Mouse (Mus musculus): Measurements from ENCODE around the gene Slc22a20. TPM values are rescaled to one million over a fixed set of nuclear protein-coding genes. Genes with fewer than 3 reads are reported as not detected.

The Slc22a20 gene
- not detected for polyA plus RNA-seq (2014; fragmentation: Illumina TruSeq; extraction: RNeasy Lipid Tissue Mini Kit (QIAGEN cat#74804); ENCODE audit: low read depth, low replicate concordance)

GRCm38 (mm10) chr19:5986043-5986442 lies at the start of gene Slc22a20:
Gene Slc22a20 (minus strand): TSS chr19:5986143.

DNA sequence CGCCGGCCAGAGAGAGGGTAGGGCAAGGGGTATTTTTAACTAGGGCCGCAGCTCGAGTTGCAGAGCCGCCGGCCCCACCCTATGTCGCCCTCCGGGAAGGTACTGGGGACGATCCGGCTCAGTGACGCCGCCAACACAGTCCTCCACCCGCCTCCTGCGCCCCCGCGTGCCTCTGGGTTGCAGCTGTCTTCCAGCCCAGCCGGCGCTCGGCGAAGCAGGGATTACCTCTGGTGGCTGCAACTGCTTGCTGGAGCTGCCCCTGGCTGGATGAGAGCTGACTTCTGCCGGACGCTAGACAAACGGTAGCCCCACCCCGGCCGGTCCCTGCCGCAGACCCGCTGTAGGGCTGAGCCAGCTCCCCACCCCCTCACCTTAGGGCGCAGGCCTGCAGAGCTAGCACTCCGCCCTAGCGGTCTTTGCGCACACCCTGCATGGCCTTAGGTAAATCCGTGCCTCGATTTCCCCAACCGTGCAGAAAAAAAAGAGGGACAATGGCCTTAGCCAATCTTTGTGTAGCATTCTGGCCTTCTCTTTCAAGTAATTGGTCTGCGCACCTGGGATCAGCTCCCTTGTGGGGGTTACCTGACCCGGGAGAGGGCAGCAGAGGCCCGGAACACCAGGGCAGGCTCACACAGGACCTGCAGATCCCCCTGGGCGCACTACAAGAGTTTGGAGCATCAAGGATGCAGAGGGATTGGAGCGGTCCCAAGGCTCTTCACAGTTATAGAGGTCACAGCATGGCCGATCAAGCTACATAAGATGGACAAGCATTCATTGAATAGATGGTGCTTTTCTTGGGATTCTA lies 29.8 kb upstream of the Slc22a20 start, which contains the start of gene Capn1:
Capn1 (minus strand) TSS at position 387 of the 805 bp plus-strand sequence.

DNA sequence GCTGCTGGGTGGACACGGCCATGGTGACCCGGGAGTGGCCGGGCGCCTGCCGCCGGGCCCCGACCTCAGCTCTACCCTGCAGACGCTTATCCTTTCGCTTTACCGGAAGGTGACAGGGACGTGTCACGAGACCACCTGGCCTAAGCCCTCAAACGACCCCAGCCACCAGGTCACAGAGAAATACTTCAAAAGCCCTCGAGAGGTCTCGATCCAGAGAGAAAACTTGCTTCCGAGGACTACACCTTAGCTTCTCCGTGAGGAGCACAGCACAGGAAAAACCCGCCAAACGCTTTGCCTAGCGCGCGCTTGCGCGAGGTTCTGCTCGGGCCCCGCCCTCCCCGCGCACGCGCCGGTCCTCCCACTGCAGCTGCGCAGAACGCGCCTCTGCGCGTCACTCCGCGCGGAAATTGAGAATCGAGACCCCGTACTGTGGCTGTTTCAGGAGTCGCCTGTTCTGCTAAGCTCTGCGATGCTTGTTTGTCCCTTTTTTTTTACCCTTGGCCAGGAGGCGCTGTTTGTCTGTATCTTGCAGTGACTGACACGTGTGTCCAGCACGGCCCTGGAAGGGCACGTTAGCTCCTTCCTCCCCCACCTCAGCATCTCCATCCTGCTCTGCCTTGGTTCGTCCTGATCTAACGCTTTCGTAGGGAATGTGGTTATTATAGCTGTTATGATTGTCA lies 21.9 kb downstream of the Slc22a20 start, which contains the start of gene Pola2:
Pola2 (minus strand) TSS at position 320 of the 680 bp plus-strand sequence.

GRCm38 (mm10) chr19:5924713-5925093 lies 61.2 kb downstream of the Slc22a20 start, which contains the start of gene Cdc42ep2:
Gene Cdc42ep2 (minus strand): TSS chr19:5924816.

Other genes starting within 250 kb of the Slc22a20 start
- gene Ltbp3, start 245.2 kb downstream of the Slc22a20 start, polyA plus RNA-seq (2014; fragmentation: Illumina TruSeq; extraction: RNeasy Lipid Tissue Mini Kit (QIAGEN cat#74804); ENCODE audit: low read depth, low replicate concordance) = 3.2 TPM
- gene Scyl1, start 214.7 kb downstream of the Slc22a20 start, polyA plus RNA-seq (2014; fragmentation: Illumina TruSeq; extraction: RNeasy Lipid Tissue Mini Kit (QIAGEN cat#74804); ENCODE audit: low read depth, low replicate concordance) = 0.28 TPM
- 4.3 TPM for gene Frmd8, start 110.9 kb downstream of the Slc22a20 start, polyA plus RNA-seq (2014; fragmentation: Illumina TruSeq; extraction: RNeasy Lipid Tissue Mini Kit (QIAGEN cat#74804); ENCODE audit: low read depth, low replicate concordance)
- gene Slc25a45, start 108.3 kb downstream of the Slc22a20 start, polyA plus RNA-seq (2014; fragmentation: Illumina TruSeq; extraction: RNeasy Lipid Tissue Mini Kit (QIAGEN cat#74804); ENCODE audit: low read depth, low replicate concordance) = 1.0 TPM
- gene Tigd3, start 92.0 kb downstream of the Slc22a20 start, polyA plus RNA-seq (2014; fragmentation: Illumina TruSeq; extraction: RNeasy Lipid Tissue Mini Kit (QIAGEN cat#74804); ENCODE audit: low read depth, low replicate concordance) = 0.19 TPM
- gene Dpf2, start 73.1 kb downstream of the Slc22a20 start, polyA plus RNA-seq (2014; fragmentation: Illumina TruSeq; extraction: RNeasy Lipid Tissue Mini Kit (QIAGEN cat#74804); ENCODE audit: low read depth, low replicate concordance) = 12.7 TPM
- 0.79 TPM for gene Cdc42ep2, start 61.3 kb downstream of the Slc22a20 start, polyA plus RNA-seq (2014; fragmentation: Illumina TruSeq; extraction: RNeasy Lipid Tissue Mini Kit (QIAGEN cat#74804); ENCODE audit: low read depth, low replicate concordance)
- gene Pola2, start 21.9 kb downstream of the Slc22a20 start, polyA plus RNA-seq (2014; fragmentation: Illumina TruSeq; extraction: RNeasy Lipid Tissue Mini Kit (QIAGEN cat#74804); ENCODE audit: low read depth, low replicate concordance) = 3.3 TPM
- gene Capn1, start 29.8 kb upstream of the Slc22a20 start, polyA plus RNA-seq (2014; fragmentation: Illumina TruSeq; extraction: RNeasy Lipid Tissue Mini Kit (QIAGEN cat#74804); ENCODE audit: low read depth, low replicate concordance) = 2.7 TPM
- 1.1 TPM for gene Syvn1, start 60.4 kb upstream of the Slc22a20 start, polyA plus RNA-seq (2014; fragmentation: Illumina TruSeq; extraction: RNeasy Lipid Tissue Mini Kit (QIAGEN cat#74804); ENCODE audit: low read depth, low replicate concordance)
- gene Mrpl49, start 71.6 kb upstream of the Slc22a20 start, polyA plus RNA-seq (2014; fragmentation: Illumina TruSeq; extraction: RNeasy Lipid Tissue Mini Kit (QIAGEN cat#74804); ENCODE audit: low read depth, low replicate concordance) = 24.2 TPM
- gene Fau, start 71.7 kb upstream of the Slc22a20 start, polyA plus RNA-seq (2014; fragmentation: Illumina TruSeq; extraction: RNeasy Lipid Tissue Mini Kit (QIAGEN cat#74804); ENCODE audit: low read depth, low replicate concordance) = 18.5 TPM
- gene Znhit2, start 75.0 kb upstream of the Slc22a20 start, polyA plus RNA-seq (2014; fragmentation: Illumina TruSeq; extraction: RNeasy Lipid Tissue Mini Kit (QIAGEN cat#74804); ENCODE audit: low read depth, low replicate concordance) = not detected
- gene Tm7sf2, start 82.2 kb upstream of the Slc22a20 start, polyA plus RNA-seq (2014; fragmentation: Illumina TruSeq; extraction: RNeasy Lipid Tissue Mini Kit (QIAGEN cat#74804); ENCODE audit: low read depth, low replicate concordance) = 3.7 TPM
- gene Vps51, start 91.1 kb upstream of the Slc22a20 start, polyA plus RNA-seq (2014; fragmentation: Illumina TruSeq; extraction: RNeasy Lipid Tissue Mini Kit (QIAGEN cat#74804); ENCODE audit: low read depth, low replicate concordance) = 13.1 TPM
- gene Tmem262, start 93.9 kb upstream of the Slc22a20 start, polyA plus RNA-seq (2014; fragmentation: Illumina TruSeq; extraction: RNeasy Lipid Tissue Mini Kit (QIAGEN cat#74804); ENCODE audit: low read depth, low replicate concordance) = not detected
- not detected for gene Gm28374, start 96.1 kb upstream of the Slc22a20 start, polyA plus RNA-seq (2014; fragmentation: Illumina TruSeq; extraction: RNeasy Lipid Tissue Mini Kit (QIAGEN cat#74804); ENCODE audit: low read depth, low replicate concordance)
- 0.69 TPM for gene Zfpl1, start 98.8 kb upstream of the Slc22a20 start, polyA plus RNA-seq (2014; fragmentation: Illumina TruSeq; extraction: RNeasy Lipid Tissue Mini Kit (QIAGEN cat#74804); ENCODE audit: low read depth, low replicate concordance)
- gene Cdca5, start 98.8 kb upstream of the Slc22a20 start, polyA plus RNA-seq (2014; fragmentation: Illumina TruSeq; extraction: RNeasy Lipid Tissue Mini Kit (QIAGEN cat#74804); ENCODE audit: low read depth, low replicate concordance) = 3.0 TPM
- not detected for gene AC131692.1, start 108.3 kb upstream of the Slc22a20 start, polyA plus RNA-seq (2014; fragmentation: Illumina TruSeq; extraction: RNeasy Lipid Tissue Mini Kit (QIAGEN cat#74804); ENCODE audit: low read depth, low replicate concordance)
- gene Naaladl1, start 119.6 kb upstream of the Slc22a20 start, polyA plus RNA-seq (2014; fragmentation: Illumina TruSeq; extraction: RNeasy Lipid Tissue Mini Kit (QIAGEN cat#74804); ENCODE audit: low read depth, low replicate concordance) = 1.5 TPM
- 0.82 TPM for gene Sac3d1, start 132.5 kb upstream of the Slc22a20 start, polyA plus RNA-seq (2014; fragmentation: Illumina TruSeq; extraction: RNeasy Lipid Tissue Mini Kit (QIAGEN cat#74804); ENCODE audit: low read depth, low replicate concordance)
- gene Snx15, start 142.2 kb upstream of the Slc22a20 start, polyA plus RNA-seq (2014; fragmentation: Illumina TruSeq; extraction: RNeasy Lipid Tissue Mini Kit (QIAGEN cat#74804); ENCODE audit: low read depth, low replicate concordance) = 6.2 TPM
- gene Batf2, start 154.8 kb upstream of the Slc22a20 start, polyA plus RNA-seq (2014; fragmentation: Illumina TruSeq; extraction: RNeasy Lipid Tissue Mini Kit (QIAGEN cat#74804); ENCODE audit: low read depth, low replicate concordance) = 1.2 TPM
- gene Arl2, start 155.4 kb upstream of the Slc22a20 start, polyA plus RNA-seq (2014; fragmentation: Illumina TruSeq; extraction: RNeasy Lipid Tissue Mini Kit (QIAGEN cat#74804); ENCODE audit: low read depth, low replicate concordance) = 3.0 TPM
- not detected for gene Majin, start 198.2 kb upstream of the Slc22a20 start, polyA plus RNA-seq (2014; fragmentation: Illumina TruSeq; extraction: RNeasy Lipid Tissue Mini Kit (QIAGEN cat#74804); ENCODE audit: low read depth, low replicate concordance)
- not detected for gene Gpha2, start 240.2 kb upstream of the Slc22a20 start, polyA plus RNA-seq (2014; fragmentation: Illumina TruSeq; extraction: RNeasy Lipid Tissue Mini Kit (QIAGEN cat#74804); ENCODE audit: low read depth, low replicate concordance)
- gene Ppp2r5b, start 249.7 kb upstream of the Slc22a20 start, polyA plus RNA-seq (2014; fragmentation: Illumina TruSeq; extraction: RNeasy Lipid Tissue Mini Kit (QIAGEN cat#74804); ENCODE audit: low read depth, low replicate concordance) = 0.50 TPM